Mouse (Mus musculus) heart, adult 18-20 months (tissue): ENCODE measurements around the gene Zfp36l1. TPM values are rescaled to one million over a fixed set of nuclear protein-coding genes. Genes with fewer than 3 reads are reported as not detected.
A peak's percentile ranks its signal among the peaks of the same experiment; 100 is the strongest.

Experiments used
- DNase-seq, 2 experiments: peaks; one replicate each; pipeline ENCODE4 v3.0.0; 2021 to 2022; ENCODE audit warnings: mixed read lengths in 1 of 2
- total RNA-seq, 2 experiments: library from RNA; stranded (reverse); gene quantifications; 2 replicates each; pipeline ENCODE4 v1.2.3; 2021

The Zfp36l1 gene
- total RNA-seq, 2 experiments from 2014 or later = 84.9 to 91.1 TPM

DNA sequence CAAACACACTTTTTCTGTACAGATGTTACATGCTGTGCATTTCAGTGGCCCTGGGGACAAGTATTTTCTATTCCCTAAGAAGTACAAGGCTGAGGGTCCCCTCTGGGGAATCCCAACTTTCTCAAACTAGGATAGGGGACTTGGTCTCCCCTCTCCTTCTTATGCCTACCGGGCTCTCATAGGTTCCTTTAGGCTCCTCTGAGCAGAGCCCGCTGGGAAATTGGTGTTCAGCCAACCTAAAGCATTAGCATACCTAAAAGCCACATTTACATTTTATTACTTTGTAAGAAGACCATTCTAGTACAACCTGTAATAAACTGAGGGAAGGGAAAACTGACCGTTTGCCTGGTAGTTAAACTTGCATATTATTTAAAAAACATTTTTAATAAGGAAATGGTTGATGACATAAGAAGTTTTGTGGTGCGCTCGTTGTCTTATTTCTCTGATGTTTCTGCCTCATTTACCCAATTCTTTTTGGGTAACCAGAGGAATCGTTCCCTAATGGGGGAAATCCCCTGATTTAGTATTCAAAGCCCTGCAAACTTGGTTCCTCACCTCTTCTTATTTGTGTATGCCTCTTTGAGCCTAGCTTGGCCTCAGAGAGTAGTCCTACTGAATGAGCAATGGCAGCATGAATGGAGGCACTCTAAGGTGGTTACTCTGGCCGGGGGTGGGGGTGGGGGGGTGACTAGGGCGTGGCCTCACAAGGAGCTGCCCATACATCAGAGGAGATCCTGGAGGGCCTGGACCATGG is 42.1 kb downstream of the Zfp36l1 start:
- DNase-seq = no peak

DNA sequence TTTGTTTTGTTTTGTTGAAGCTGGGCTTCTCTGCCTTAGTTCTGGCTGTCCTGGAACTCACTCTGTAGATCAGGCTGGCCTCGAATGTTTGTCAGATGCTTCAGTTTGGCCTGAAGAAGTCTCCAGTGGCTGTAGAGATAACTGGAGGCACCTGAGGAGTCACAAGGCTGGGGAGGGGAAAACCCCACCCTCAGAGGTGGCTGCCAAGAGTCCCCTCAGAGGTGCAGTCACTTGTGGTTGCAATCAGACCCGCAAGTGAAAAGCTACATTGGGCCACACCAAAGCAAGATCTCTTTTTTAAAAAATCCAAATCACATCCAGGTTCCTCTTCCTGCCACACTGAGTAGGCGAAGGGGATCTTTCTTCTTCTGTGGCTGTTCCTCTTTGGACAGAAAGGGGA is 43.8 kb downstream of the Zfp36l1 start:
- no peak for DNase-seq

DNA sequence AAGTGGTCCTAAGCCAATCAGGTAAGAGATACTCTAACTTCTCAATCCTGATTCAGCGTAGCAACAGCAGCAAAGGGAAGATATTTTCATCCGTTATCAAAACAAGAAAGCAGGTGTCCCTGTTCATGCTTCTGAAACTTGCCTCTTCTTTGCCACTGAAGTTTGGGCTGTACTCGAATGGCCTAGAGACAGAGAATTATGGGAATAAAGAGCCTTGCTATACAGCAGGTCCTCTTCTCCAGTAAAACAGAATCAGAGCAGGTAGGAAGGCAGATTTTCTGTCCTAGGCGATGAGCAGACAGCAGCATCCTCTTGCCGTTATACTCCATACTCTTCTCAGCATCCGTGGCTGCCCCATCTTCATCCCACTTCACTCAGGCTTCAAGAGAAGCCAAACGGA is 44.8 kb downstream of the Zfp36l1 start:
- no peak for DNase-seq

DNA sequence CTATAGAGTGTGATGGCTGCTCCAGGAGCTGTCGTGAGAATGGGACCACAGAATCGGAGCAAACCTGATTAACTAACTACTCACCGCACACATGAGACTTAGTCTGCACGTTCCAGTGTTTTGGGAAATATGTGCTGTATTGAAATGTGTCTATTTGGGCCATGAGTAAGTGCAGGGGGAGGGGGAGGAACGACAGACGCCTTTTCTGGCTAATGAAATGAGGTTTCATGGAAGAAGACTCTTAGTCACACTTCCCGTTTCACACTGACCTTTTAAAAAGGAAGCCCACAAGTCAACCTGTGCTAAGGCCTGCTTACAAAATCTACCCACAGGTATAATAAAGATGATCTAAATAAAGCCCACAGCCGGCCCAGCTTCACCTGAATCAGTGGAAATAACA is 47.8 kb downstream of the Zfp36l1 start:
- no peak for DNase-seq

DNA sequence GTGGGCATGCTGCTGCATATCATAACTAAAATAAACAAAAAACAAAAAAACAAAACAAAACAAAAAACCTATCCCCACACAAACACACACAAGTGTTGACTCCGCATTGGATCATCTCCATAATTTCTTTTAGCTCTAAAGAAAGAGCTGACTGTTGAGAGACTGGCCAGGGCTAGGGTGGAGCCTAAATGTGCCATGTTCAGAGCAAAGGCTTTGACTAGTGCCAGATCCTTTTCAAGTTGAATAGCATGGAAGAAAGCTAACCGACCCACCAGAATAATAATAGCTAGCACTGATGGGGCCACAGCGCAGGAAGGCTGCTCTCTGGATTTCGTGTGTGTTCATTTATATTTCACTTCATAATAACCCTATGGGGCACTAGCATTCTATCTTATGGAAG is 48.5 kb downstream of the Zfp36l1 start:
- no peak for DNase-seq

DNA sequence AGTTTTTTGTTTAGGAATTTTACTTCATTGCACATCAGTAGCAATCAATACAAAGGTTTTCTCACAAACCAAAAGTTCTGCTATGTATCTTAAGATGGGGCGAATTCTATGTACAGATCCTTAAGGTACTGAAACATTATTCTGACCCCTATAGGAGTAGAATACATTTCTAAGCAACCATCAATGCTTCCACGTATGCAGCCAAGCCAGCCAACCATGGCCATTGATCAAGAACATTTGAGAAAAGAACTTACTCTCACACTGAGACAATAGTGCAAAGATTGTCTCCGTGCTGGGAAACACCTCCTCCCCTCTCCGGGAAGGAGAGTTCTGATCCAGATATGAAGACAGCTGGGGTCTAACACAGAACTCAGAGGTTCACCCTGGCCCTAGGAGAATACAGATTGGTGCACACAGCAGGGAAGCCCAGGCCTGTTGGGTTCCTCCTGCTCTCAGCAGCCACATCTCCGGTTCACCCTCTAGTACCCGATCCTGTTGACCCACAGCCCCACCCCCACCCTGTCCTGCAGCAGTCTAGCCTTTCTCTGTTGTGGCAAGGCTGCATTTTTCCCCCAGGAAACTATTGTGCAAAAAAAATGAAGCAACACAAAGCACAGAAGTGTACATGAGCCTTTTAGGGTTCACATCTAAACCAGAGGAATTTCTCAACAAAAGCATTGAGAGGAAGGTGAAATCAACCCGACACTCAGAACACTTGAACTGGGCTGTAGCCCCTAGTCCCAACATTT is 49.2 kb downstream of the Zfp36l1 start:
- no peak for DNase-seq

DNA sequence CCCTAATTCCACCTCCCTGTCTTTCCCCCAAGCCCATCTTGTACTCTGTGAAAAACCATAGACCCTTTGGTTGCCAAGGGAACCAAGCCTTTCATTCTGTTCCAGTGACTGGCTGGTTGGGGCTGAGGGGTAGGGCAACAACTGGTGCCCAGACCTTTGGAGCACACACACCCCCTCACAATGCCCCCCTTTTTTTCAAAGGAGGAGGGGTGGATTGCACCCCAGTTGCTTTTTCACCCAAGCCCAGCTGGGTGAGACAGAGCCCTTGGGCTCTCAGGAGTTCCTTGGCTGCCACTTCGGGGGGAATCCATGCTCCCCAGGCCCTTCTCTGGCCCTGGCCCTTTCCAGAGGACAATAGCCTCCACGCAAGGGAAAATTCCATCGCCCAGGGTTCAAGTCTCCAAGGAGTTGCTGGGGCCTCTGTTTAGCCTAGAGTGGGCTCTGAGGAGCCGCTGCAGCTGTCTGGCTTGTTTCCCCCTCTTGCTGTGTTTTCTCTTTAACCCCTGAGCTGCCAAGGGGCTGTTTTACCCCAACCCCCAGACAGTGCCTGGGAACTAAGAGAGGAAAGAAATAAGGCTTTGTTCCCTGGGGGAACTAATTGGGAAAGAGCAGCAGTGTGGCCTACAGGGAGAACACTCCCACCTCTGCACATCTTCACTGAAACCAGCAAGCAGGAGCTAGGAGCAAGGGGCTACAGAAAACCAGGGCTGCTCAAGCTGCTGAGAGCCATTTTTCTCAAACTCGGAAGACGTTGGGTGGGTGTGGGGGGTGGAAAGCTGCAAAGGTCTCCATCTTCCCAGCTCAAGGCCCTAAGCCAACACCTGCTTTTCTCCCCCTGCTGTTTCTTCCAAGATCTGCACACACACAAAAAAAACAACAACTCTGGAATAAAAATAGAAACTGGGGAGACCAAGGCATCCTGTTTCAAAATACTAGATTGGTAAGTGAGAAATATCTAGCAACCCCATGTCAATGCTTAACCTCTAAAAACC is 50.1 kb downstream of the Zfp36l1 start:
- DNase-seq = peak; percentile 57 to 58

DNA sequence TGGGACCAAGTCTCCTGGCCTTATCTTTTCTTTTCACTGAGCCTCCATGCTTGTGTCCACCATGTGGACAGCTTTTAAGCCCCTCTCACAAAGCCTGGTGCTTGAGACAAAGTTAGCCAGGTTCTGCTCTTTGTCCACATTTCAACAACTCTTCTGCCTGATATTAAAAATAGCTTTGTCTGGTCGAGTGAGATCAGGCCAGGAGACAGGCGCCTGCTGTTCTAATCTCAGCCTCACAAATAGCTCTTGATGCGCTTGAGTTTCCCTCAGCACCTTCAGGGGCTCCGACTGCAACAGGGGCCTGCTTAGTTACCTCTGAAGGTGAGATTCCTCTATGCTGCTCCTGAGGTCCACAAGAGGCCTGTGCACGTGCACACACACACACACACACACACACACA is 51.0 kb downstream of the Zfp36l1 start:
- DNase-seq = peak; percentile 67 to 77

DNA sequence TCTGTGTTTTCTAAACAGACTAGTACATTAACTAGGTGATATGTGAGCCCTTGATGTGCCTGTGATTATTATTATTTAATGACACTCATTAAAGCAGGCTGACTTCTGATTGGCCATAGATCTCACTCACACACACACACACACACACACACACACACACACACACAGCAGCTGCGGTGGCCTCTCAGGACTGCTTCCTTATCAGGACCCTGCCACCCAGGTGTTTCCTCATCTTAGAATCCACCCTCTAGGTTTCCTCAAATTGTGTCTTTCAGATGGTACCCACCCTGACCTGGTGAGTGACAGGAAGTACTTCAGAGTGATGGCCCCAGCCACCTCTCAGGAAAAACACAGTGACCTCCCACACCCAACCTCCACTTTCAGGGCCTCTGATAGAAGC is 52.0 kb downstream of the Zfp36l1 start:
- peak; percentile 47 to 76 for DNase-seq

DNA sequence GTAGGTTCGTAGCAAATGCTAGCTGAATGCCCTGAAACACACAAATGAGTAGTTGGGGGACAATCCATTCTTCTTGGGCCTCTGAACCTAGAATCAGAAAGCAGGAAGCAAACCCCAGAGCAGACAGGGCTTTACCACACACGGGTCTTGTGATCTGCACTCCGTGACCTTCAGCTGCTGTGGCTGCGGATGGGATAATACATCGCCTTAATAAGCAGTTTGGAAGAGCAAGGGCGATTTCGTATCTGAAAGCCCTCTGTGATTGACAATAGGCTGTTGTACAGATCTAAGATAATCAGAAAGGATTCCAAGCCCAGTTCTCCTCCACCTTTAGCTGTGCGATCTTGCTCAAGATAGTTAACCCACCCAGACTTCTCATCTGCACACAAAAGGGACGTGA is 52.5 kb downstream of the Zfp36l1 start:
- DNase-seq = peak in 1 of 2 experiments; percentile 40

DNA sequence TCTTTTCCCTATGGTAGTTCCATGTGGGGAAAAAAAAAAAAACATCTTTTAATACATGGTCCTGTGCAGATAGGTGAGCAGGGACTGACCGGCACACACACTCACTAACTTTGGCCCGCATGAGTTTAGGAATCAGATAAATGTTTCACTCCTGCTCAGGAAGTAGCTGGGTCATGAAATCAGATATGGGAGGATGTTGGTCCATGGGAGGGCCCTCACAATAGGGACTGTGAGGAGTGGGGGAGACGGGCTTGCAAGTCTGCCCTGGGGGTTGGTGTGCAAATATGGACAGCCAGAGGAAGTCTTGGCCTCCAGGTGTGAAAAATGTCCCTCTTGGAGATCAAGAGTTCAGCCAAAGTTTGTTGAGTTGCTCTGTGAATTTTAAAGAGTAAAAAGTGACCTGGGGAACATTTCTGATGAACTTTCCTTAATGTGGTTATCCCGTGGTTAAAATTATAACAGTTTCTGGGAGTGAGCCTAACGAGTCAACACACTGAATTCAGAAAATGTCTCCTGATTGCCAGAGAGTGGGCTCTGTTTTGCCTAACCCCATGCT is 53.0 kb downstream of the Zfp36l1 start:
- DNase-seq = no peak

Other genes with a start within 250 kb of the Zfp36l1 start
- gene Actn1, start 147.4 kb upstream of the Zfp36l1 start, total RNA-seq = 10 to 100 TPM; 23.8 to 31.7 TPM